Mouse (Mus musculus): ENCODE data around the gene Irgm2. TPM values are rescaled to one million over a fixed set of nuclear protein-coding genes. Genes with fewer than 3 reads are reported as not detected.

The Irgm2 gene
- polyA plus RNA-seq, 1 experiment from 2014 or later = 2.6 TPM

DNA sequence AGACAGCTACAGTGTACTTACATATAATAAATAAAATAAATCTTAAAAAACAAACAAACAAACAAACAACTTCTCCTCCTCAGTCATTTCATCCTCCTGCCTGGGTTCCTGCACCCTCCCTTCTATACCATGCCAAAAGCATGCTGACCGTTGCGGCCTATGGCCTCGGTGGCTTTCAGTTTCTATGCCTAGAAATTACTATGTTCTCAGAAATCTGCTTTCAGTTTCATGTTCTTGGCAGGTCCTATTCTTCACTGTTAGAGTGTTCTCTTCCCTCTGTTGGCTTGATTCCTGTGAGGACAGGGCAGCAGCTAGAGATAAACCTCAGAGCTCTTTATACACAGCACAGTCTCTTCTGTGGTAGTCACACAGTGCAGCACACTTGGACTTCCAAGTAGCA is 15.8 kb upstream of the Irgm2 start:
- Histone ChIP-seq H3K36me3 (peaks cover 15% of the 10 kb centered on the region), H3K4me2 (no peak overlapping the region), H3K4me1 (replicated peaks) (no peaks in the 10 kb centered on the region), H3K9ac (no peak overlapping the region), H3K27ac (no peak overlapping the region), H3K27me3 (no peaks in the 10 kb centered on the region), H3K4me3 (replicated peaks) (no peak overlapping the region), H3K9me3 (replicated peaks) (no peaks in the 10 kb centered on the region)
- ATAC-seq (ENCODE audit: low read depth) (no peak), DNase-seq (no peak)
- 77% methylated on average over 3 of the region's 3 CpGs for WGBS (ENCODE audit: insufficient replicate concordance)

DNA sequence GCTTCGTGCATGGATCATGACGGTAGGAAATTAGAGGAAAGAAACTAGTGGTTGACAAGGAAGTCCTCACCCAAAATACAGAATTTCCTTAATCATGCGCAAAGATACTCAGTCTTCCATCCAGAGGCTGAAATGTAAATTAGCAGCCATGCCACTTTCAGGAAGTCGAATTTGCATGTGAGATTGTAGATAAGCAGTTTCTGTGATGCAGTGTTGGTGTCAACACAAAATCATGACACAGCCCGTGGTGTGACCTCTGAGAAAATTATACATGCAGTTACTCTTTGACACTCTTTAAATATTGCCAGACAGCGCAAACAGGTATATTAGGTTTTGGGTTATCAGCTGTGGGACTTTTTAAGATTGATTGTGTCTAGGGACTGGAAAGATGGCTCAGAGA is 9.7 kb upstream of the Irgm2 start:
- no peak overlapping the region for H3K4me3 ChIP-seq (replicated peaks)
- no peaks in the 10 kb centered on the region for H3K27me3 ChIP-seq
- no peaks in the 10 kb centered on the region for H3K36me3 ChIP-seq
- no peak overlapping the region for H3K9ac ChIP-seq
- ATAC-seq (ENCODE audit: low read depth) = no peak
- DNase-seq = no peak
- H3K4me2 ChIP-seq = no peak overlapping the region
- 0 out of 2 replicates have a peak, but pooled peaks cover 5% of the 10 kb centered on the region for H3K4me1 ChIP-seq (replicated peaks)
- 71% methylated on average over 6 of the region's 6 CpGs for WGBS (ENCODE audit: insufficient replicate concordance)
- H3K9me3 ChIP-seq (replicated peaks) = no peaks in the 10 kb centered on the region
- no peak overlapping the region for H3K27ac ChIP-seq

DNA sequence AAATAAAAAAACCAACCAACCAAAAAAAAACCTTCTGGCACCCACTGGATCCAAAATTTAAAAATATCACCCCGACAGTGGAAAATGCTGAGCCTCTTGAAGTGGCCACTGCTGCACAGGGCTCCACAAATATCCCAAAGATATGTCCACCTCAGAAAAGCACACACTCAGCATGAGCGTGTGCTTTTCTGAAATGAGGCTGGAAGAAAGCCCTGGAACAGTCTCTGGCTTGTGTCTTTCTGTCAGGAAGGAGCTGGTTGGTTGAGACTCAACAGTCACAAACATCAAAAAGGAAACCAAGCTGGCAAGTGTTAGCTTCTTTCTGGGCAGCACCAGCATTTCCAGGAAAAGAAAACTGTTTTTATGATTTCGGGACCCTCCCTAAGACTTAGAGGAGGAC is 6.1 kb upstream of the Irgm2 start:
- H3K4me3 ChIP-seq (replicated peaks) = no peak overlapping the region
- no peaks in the 10 kb centered on the region for H3K9me3 ChIP-seq (replicated peaks)
- no peak overlapping the region for H3K27ac ChIP-seq
- H3K27me3 ChIP-seq = 0 out of 2 replicates have a peak, but pooled peaks cover 3% of the 10 kb centered on the region
- H3K9ac ChIP-seq = no peak overlapping the region
- no peaks in the 10 kb centered on the region for H3K36me3 ChIP-seq
- no peak overlapping the region for H3K4me2 ChIP-seq
- H3K4me1 ChIP-seq (replicated peaks) = peaks cover 8% of the 10 kb centered on the region
- WGBS (ENCODE audit: insufficient replicate concordance) = 57% methylated on average over 3 of the region's 3 CpGs
- DNase-seq (no peak), ATAC-seq (ENCODE audit: low read depth) (no peak)

DNA sequence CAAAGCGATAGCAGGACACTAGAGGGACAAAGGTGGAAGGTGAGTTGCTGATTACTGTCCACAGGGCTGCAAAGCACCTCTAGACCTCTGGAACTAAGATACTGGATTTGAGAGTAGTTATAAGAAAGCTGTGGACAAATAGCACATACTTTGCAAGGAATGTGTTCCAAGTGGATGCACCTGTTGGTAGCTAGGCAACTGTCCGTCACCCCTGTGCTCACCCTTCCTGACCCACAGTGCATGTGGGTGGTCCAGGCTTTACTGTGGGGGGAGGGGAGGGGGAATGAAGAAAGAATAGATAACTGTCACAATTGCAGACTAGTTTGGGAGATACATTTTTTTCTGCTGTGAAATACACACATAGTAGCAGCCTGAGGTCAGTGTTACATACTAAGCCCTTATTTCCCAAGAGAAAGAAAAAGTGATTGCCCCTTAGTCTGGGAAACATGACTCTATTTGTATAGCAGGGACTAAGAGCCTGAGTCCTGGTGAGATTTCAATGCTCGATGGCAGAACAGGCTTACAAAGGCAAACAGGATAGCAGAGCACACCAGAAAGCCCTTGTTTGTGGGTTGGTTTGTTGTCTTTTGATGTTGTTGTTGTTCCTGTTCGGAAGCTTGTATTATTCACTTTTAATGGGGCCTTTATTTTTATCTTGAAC is 5.4 kb upstream of the Irgm2 start:
- 51% methylated on average over 4 of the region's 4 CpGs for WGBS (ENCODE audit: insufficient replicate concordance)
- DNase-seq = no peak
- no peak overlapping the region for H3K4me2 ChIP-seq
- H3K27me3 ChIP-seq = 0 out of 2 replicates have a peak, but pooled peaks cover 3% of the 10 kb centered on the region
- H3K9me3 ChIP-seq (replicated peaks) = no peaks in the 10 kb centered on the region
- no peaks in the 10 kb centered on the region for H3K36me3 ChIP-seq
- ATAC-seq (ENCODE audit: low read depth) = no peak
- no peak overlapping the region for H3K27ac ChIP-seq
- H3K4me1 ChIP-seq (replicated peaks) = peaks cover 13% of the 10 kb centered on the region
- no peak overlapping the region for H3K4me3 ChIP-seq (replicated peaks)
- H3K9ac ChIP-seq = no peak overlapping the region

GRCm38 (mm10) chr11:58198663-58199062 is 755 bp upstream of the Irgm2 start:
- Histone ChIP-seq H3K4me1 (replicated peaks) (peaks cover 34% of the 10 kb centered on the region), H3K9ac (peak overlapping the region; percentile 80), H3K27ac (no peak overlapping the region), H3K27me3 (0 out of 2 replicates have a peak, but pooled peaks cover 3% of the 10 kb centered on the region), H3K9me3 (replicated peaks) (no peaks in the 10 kb centered on the region), H3K36me3 (no peaks in the 10 kb centered on the region), H3K4me2 (peak overlapping the region; percentile 79), H3K4me3 (replicated peaks) (peak overlapping the region; percentile 71)
- no peak for DNase-seq
- no peak for ATAC-seq (ENCODE audit: low read depth)
- 85% methylated on average over 4 of the region's 4 CpGs for WGBS (ENCODE audit: insufficient replicate concordance)

DNA sequence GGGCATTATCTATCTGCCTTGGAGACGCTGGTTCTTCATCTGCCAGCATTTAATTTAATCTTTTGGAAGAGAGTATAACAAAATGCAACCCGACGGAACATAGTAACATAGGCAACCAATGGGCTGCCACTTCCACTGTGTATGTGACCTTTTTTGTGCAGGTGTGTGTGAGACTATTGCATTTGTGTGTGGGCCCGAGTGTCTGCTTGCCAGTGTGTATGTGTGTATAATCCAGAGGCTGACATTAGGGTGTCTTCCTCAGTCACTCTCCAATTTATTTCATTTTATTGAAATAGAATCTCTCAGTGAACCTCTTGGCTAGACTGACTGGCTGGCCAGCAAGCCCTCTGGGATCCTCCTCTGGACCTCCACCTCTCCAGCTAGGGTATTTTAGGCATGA is 808 bp downstream of the Irgm2 start:
- Histone ChIP-seq H3K27ac (peak overlapping the region; percentile 32; the same call in 1 of the 2 replicates), H3K36me3 (no peaks in the 10 kb centered on the region), H3K9ac (peak overlapping the region; percentile 51; the same call in 1 of the 2 replicates), H3K9me3 (replicated peaks) (no peaks in the 10 kb centered on the region), H3K4me1 (replicated peaks) (peaks cover 29% of the 10 kb centered on the region), H3K4me3 (replicated peaks) (peak overlapping the region; percentile 71), H3K27me3 (0 out of 2 replicates have a peak, but pooled peaks cover under 1% of the 10 kb centered on the region), H3K4me2 (peak overlapping the region; percentile 79)
- DNase-seq (no peak), ATAC-seq (ENCODE audit: low read depth) (no peak)
- 74% methylated on average over 4 of the region's 4 CpGs for whole genome bisulfite sequencing (ENCODE audit: insufficient replicate concordance)

- peaks cover 34% of the 10 kb centered on the region for H3K4me1 ChIP-seq (replicated peaks)
- H3K4me3 ChIP-seq (replicated peaks) = no peak overlapping the region
- H3K9me3 ChIP-seq (replicated peaks) = no peaks in the 10 kb centered on the region
- WGBS (ENCODE audit: insufficient replicate concordance) = 79% methylated on average over 12 of the region's 12 CpGs
- H3K36me3 ChIP-seq = no peaks in the 10 kb centered on the region
- ATAC-seq (ENCODE audit: low read depth) = no peak
- H3K27ac ChIP-seq = no peak overlapping the region
- H3K4me2 ChIP-seq = no peak overlapping the region
- no peak for DNase-seq
- no peak overlapping the region for H3K9ac ChIP-seq
- no peaks in the 10 kb centered on the region for H3K27me3 ChIP-seq
Measured at GRCm38 (mm10) chr11:58201052-58201451, 1.6 kb downstream of the Irgm2 start.

DNA sequence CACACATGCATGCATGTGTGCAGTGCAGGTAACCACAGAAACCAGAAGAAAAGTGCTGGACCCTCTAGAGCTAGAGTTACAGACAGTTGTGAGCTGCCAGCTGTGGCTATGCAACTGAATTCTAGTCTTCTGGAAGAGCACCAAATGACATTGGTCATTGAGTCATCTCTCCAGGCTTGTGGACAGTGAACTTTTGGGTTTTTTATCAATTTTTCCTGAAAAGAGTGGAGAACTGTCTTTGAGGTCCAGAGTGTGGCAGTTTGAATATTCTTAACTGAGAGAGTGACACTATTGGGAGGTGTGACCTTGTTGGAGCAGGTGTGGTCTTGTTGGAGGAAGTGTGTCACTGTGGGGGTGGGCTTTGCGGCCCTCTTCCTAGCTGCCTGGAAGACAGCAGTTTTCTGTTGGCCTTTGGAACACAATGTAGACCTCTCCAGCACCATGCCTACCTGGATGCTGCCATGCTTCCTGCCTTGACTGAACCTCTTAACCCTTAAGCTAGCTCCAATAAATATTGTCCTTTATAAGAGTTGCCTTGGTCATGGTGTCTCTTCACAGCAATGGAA is 11.0 kb downstream of the Irgm2 start:
- H3K27ac ChIP-seq = no peak overlapping the region
- H3K9me3 ChIP-seq (replicated peaks) = no peaks in the 10 kb centered on the region
- H3K36me3 ChIP-seq = no peaks in the 10 kb centered on the region
- H3K9ac ChIP-seq = no peak overlapping the region
- H3K27me3 ChIP-seq = no peaks in the 10 kb centered on the region
- no peak overlapping the region for H3K4me3 ChIP-seq (replicated peaks)
- WGBS (ENCODE audit: insufficient replicate concordance) = 66% methylated on average over 1 of the region's 1 CpGs
- no peak overlapping the region for H3K4me2 ChIP-seq
- H3K4me1 ChIP-seq (replicated peaks) = peaks cover 50% of the 10 kb centered on the region
- ATAC-seq (ENCODE audit: low read depth) (no peak), DNase-seq (no peak)

DNA sequence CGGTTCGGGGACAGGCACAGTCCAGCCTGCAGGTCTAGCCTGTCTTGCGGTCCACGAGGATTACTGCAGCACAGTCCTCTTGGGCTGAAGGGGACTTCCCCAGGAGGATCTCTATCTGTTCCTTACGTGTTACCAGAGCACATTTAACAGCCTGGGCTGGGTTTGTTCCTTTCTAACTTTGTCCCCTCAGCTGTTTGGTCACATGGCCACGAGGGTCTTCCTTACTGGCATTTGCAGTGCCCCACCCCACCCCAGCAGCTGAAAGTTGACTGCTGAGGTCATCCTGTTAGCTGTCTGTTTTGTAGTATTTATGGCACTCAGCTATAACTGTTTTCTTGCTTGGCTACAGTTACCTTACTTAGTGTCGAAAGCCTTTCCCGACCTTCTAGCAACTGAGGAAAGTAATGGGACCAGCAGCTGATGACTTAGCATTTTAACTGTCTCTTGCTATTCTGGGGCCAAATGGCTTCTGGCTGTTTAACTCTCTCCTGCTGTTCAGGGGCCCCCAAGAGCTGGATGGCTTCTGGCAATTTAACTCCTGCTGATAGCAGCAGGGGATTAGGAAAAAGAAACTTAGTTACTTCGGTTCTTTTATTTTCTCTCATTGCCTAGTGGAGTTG is 11.8 kb downstream of the Irgm2 start:
- no peaks in the 10 kb centered on the region for H3K36me3 ChIP-seq
- H3K9ac ChIP-seq = peak overlapping the region; percentile 42; the same call in 1 of the 2 replicates
- peaks cover 54% of the 10 kb centered on the region for H3K4me1 ChIP-seq (replicated peaks)
- no peaks in the 10 kb centered on the region for H3K9me3 ChIP-seq (replicated peaks)
- DNase-seq = no peak
- H3K4me2 ChIP-seq = peak overlapping the region; percentile 23
- peak overlapping the region; percentile 65 for H3K27ac ChIP-seq
- no peak for ATAC-seq (ENCODE audit: low read depth)
- H3K27me3 ChIP-seq = no peaks in the 10 kb centered on the region
- WGBS (ENCODE audit: insufficient replicate concordance) = 22% methylated on average over 9 of the region's 9 CpGs
- H3K4me3 ChIP-seq (replicated peaks) = no peak overlapping the region

GRCm38 (mm10) chr11:58211682-58212067 is 12.3 kb downstream of the Irgm2 start:
- Histone ChIP-seq H3K27ac (peak overlapping the region; percentile 65), H3K9me3 (replicated peaks) (no peaks in the 10 kb centered on the region), H3K36me3 (no peaks in the 10 kb centered on the region), H3K27me3 (no peaks in the 10 kb centered on the region), H3K4me3 (replicated peaks) (no peak overlapping the region), H3K4me2 (peak overlapping the region; percentile 23; the same call in 1 of the 2 replicates), H3K4me1 (replicated peaks) (peaks cover 59% of the 10 kb centered on the region), H3K9ac (peak overlapping the region; percentile 42; the same call in 1 of the 2 replicates)
- WGBS (ENCODE audit: insufficient replicate concordance) = 47% methylated on average over 2 of the region's 2 CpGs
- ATAC-seq (ENCODE audit: low read depth) (no peak), DNase-seq (no peak)

- Histone ChIP-seq H3K36me3 (no peaks in the 10 kb centered on the region), H3K4me2 (peak overlapping the region; percentile 70), H3K9me3 (replicated peaks) (no peaks in the 10 kb centered on the region), H3K27me3 (no peaks in the 10 kb centered on the region), H3K9ac (peak overlapping the region; percentile 86), H3K4me3 (replicated peaks) (peak overlapping the region; percentile 75), H3K27ac (peak overlapping the region; percentile 89), H3K4me1 (replicated peaks) (peaks cover 75% of the 10 kb centered on the region)
- ATAC-seq (ENCODE audit: low read depth) = no peak
- 37% methylated on average over 7 of the region's 7 CpGs for WGBS (ENCODE audit: insufficient replicate concordance)
- no peak for DNase-seq
Measured at GRCm38 (mm10) chr11:58213673-58214342, 14.4 kb downstream of the Irgm2 start.
